Mouse (Mus musculus) cerebellum, postnatal 4 days (tissue): ENCODE results near the gene Pak6.
"Not testable (repeated sequence)": the region's sequence is repeated elsewhere in the genome, so short reads cannot be mapped to it uniquely, and the experiment has no call there.

Source experiments
- DNase-seq, 2 experiments: peaks; one replicate each; pipeline ENCODE4 v3.0.0; 2022; ENCODE audit warnings: low spot score in 2 of 2, mixed read lengths in 1 of 2

The Pak6 gene

GRCm38 (mm10) chr2:118662902-118663803 lies at the start of gene Pak6:
TSS of gene Pak6 (plus strand) at chr2:118663303.
- peak in 1 of 2 experiments; percentile 22 for DNase-seq

DNA sequence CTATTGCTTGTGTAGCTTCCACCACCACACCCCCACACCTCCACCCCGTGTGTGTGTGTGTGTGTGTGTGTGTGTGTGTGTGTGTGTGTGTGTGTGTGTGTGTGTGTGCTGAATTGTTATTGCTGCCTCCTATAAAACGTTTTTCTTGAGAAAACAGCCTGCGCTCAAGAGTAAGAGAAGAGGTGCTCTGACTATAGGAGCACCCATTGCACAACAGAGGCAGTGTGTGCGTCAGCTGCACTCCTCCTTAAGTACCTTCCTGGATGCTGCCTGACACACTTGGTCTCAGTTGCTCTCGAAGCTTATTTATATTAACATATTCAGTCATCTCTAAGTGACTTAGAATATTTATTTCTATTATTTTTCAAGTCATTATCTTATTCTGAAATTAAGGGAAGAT lies 45.1 kb upstream of the Pak6 start:
- DNase-seq, result no peak

- no peak for DNase-seq
Measured at GRCm38 (mm10) chr2:118620101-118620500, 43.0 kb upstream of the Pak6 start.

- no peak for DNase-seq
Measured at GRCm38 (mm10) chr2:118620608-118621007, 42.5 kb upstream of the Pak6 start.

- DNase-seq, result no peak
Measured at GRCm38 (mm10) chr2:118629276-118629675, 33.8 kb upstream of the Pak6 start.

DNA sequence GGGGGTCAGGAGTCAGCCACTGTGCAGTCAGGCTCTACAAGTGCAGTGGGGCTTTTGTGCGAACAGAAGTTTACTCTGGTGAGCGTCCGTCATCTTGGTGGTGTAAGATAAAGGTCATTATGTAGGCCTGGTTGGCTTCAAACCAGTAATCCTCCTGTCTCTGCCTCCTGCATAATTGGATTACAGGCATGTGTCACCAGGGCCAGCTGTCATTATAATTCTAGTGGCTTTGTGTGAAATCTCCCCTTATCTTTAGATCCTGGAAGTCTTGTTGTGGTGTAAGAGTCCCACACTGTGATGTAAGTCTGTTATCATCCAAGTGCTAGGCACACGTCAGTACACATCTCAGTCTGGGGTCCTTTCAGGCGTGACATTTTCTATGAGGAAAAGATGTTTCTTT lies 29.7 kb upstream of the Pak6 start:
- no peak for DNase-seq

GRCm38 (mm10) chr2:118637258-118637657 lies 25.8 kb upstream of the Pak6 start:
- DNase-seq, result no peak

DNA sequence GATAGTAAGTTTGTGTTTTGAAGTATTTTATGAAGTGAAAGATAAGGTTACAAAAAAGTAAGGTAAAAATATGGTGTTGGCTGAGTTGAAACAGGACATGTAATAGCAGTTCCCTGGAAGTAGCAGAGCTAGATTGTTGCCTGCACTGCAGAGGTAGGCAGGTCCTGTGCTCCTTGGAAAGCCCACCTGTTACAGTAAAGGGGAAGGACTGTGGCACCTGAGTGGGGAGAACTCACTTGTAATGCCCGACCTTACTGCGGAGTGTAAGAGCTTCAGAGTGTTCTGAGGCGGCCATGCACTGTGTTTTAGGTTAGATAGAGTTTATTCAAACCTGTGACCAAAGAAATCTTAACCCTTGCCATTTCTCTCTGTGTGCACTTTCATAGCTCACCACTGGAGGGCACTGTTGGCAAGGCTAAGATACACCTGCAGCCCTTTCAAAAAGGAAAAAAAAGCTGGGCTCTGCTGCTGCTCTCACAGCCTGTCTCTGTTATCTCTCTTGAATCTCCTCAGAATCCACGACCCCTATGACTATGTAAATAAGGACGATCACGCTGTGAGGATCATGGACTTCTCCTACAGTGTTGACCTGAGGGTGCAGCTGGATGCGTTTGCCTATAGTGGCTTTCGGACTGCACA lies 25.1 kb upstream of the Pak6 start:
- peak; percentile 61 to 77 for DNase-seq

- DNase-seq, result no peak
Measured at GRCm38 (mm10) chr2:118638686-118639085, 24.4 kb upstream of the Pak6 start.

GRCm38 (mm10) chr2:118641147-118641546 lies 22.0 kb upstream of the Pak6 start:
- no peak for DNase-seq

DNA sequence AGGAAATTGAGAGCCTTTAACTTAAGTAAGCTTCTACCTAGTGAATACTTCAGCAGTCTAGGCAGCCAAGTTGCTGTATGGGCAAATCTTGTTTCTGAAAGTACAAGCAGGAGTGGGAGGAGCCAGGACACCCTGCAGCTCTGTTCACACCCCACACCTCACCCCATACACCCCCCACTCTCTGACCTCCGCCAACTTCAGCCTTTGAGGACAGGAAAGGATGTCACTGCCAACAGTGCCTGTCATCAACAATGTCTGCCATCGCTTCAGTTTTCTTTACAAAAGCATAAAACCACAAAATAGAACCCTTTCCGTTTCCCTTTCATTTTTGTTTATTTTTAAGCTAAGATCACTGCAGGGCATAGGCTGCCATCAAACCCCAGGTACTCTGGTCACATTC lies 20.7 kb upstream of the Pak6 start:
- no peak for DNase-seq

- DNase-seq, result no peak
Measured at GRCm38 (mm10) chr2:118642942-118643341, 20.2 kb upstream of the Pak6 start.

- no peak for DNase-seq
Measured at GRCm38 (mm10) chr2:118646665-118647064, 16.4 kb upstream of the Pak6 start.

DNA sequence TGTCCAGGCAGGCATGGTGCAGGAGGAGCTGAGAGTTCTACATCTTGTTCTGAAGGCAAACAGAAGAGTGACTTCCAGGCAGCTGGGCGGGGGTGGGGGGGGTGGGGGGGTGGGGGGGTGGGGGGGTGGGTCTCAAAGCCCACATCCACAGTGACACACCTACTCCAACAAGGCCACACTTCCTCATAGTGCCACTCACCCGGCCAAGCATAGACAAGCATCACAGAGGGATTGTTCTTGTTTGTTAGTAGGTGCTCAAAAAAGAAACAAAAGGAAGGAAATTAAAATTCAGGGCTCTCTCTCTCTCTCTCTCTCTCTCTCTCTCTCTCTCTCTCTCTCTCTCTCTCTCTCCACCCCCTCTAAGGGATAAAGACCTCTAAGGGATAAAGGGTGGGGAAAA lies 12.4 kb upstream of the Pak6 start:
- DNase-seq, result not testable (repeated sequence)

- DNase-seq, result no peak
Measured at GRCm38 (mm10) chr2:118656688-118657281, 6.3 kb upstream of the Pak6 start.

DNA sequence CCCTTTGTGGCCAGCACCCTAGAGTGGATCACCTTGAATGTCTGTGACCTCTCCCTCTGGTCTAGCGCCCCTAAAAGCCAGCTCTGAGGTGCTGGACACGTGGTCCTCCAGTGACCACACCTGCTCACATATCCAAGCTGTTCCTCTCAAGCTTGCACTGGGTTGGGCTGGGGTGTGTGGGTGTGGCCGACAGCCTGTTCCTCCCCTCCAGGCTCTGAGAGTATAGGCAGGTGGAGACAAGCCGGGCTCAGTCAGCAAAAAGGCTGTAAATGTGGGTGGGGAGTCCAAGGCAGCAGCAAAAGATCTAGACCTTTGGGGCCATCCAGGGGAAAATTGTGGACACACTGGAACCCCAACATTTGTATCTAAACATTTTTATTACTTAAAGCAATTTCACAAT lies 4.6 kb upstream of the Pak6 start:
- DNase-seq, result no peak

- DNase-seq, result no peak
Measured at GRCm38 (mm10) chr2:118659077-118659476, 4.0 kb upstream of the Pak6 start.

GRCm38 (mm10) chr2:118659493-118659892 lies 3.6 kb upstream of the Pak6 start:
- no peak for DNase-seq

- peak in 1 of 2 experiments; percentile 49 for DNase-seq
Measured at GRCm38 (mm10) chr2:118659998-118660452, 3.1 kb upstream of the Pak6 start.

DNA sequence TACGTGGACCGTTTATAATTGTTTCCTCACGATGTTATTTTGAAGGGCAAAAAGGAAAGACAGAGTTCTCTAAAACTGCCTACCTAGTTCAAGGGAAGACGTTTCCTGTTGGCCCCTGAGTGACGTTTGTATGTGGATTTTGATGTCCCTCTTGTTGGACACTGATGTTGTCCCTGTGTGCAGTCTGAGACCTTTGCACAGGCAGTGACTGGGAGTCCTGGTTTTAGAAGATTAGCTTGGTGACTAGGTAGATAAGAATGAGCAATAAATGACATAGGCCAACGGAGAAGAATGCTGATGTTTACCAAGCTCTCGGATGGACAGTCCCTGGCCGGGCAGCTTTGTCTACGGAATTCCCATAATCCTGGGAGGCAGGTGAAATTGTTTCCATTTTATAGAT lies 1.2 kb upstream of the Pak6 start:
- no peak for DNase-seq

DNA sequence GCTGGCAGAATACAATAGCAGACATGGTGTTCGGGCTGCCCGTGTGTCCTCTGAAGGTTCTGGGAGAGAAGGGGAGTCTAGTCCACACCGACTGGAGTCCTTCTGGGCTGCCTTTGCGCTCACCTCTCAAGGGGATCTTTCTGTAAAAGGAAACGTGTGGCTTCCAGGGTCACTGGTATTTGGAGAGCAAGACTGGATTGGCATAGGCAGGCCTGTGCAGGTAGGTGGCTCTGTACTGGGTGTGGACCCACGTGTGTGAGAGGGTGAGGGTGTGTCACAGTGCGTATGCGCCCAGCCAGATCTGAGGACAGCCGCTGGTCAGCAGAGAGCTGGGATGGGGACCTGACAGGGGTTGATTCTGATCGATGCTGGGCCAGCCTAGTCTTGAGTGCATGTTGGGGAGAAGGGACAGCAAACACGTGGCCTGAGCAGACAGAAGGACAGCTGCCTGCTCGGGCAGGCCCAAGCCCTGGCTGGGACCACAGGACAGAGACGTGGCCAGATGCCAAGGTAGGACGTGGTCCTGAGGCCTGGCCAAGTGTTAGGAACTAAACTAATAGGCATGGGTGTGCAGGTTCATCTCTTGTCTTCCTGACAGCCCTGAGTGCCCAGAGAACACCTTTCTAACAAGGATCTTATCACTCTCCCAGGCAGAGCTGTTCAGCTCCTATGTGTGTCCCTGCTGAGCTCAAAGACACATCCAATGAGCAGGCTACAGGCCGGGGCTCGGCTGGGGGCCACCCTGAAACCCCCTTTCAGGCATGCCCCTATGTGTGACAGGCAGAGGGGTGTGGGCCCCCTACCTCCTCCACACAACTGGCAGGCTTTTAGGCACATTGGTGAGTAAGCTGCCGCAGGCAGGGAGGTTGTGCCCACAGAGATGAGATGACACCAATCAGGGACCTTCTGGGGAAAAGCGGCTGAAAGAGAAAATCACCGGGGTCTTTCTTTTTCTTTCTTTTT lies 982 bp downstream of the Pak6 start:
- peak in 1 of 2 experiments; percentile 28 for DNase-seq
